Mouse (Mus musculus) frontal cortex, postnatal 36 days (tissue): Measurements from ENCODE around the gene Zzz3.

Experiments
- DNase-seq, 2 experiments: peaks; one replicate each; pipeline ENCODE4 v3.0.0; 2022; ENCODE audit warnings: low spot score in 2 of 2

Zzz3 gene

DNA sequence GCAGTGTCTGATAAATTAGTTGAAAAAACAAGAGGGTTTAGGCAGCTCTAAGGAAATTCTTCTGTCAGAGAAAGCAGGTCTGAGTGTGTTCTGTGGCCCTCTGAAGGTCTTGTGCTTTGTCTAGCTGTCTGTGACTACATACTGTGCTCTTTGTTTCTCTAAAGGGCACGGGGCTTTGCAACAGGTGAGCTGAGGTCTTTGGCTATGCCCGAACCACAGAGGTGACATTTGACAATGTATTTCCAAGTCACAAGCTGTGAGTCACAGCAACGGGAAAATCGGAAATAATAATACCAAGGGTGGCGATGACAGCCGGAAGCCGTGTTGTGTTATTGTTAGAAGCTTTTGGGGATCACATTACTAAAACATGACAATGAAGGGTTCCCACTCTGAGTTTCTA is 101.8 kb downstream of the Zzz3 start:
- DNase-seq = no peak

DNA sequence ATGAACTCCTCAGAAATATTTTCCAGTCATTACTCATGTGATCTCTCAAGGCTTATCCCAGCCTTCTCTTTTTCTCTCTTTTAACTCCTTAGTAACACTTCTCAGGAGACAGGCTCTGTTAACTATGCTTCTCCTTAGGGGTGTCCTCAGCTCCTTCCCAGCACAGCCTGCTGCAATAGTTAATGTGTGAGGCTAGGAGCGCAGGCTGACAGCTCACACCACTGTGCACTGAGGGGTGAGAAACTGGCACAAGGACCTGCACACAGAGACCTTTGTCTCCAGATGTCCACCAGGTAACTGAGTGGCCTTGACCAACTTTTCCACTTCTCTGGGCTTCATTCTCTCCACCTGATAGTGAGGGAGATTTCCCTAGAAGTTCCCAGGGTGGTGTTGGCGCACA is 102.6 kb downstream of the Zzz3 start:
- no peak for DNase-seq

DNA sequence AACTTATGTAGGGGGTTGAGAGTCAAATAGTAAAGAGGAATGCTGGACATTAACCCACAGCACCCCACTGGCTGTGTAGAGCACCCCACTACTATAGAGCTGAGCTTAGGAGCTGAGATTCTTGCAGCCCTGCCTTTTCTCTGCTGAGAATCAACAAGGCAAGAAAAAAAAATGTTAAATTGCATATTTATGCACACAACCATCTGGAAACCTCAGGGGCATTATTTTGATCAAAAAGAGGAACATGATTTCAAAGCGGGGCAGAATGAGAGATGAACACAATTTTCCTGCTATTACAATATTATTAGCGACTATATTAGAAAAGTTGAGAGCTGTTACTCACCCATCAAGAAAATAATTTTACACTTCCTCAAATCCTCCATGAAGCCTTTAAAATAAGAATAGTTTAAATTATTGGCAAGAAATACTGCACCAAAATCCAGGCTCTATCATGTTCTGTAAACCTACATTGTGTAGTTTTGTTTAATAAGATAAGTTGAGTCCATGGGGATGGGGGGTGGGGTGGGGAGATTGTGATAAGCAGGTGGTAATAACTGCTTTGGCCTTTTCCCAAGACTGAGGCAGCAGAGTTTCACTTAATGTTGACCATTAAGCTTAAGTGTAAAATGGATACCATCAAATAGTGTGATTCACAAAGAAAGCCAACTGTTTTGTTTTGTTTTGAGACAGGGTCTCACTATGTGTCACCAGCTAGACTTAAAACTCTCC is 103.9 kb downstream of the Zzz3 start:
- DNase-seq = no peak

DNA sequence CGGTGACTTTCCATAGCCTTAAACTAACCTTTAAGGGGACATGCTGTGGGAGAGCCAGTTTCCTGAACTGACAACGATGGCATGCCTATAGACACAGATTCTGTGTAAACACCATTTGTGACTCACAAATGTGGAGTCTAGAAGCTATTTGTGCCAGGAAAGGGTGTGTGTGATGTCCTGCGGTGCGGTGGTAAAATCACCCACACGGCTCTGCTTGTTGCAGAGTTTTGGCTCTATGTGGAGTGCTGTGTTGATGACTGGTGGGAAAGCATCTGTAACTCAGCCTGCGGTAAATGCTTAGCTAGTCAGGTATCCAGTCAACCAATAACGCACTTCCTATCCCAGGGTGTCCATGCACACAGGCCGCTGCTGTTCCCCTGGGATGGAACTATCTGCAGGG is 112.6 kb downstream of the Zzz3 start:
- no peak for DNase-seq

DNA sequence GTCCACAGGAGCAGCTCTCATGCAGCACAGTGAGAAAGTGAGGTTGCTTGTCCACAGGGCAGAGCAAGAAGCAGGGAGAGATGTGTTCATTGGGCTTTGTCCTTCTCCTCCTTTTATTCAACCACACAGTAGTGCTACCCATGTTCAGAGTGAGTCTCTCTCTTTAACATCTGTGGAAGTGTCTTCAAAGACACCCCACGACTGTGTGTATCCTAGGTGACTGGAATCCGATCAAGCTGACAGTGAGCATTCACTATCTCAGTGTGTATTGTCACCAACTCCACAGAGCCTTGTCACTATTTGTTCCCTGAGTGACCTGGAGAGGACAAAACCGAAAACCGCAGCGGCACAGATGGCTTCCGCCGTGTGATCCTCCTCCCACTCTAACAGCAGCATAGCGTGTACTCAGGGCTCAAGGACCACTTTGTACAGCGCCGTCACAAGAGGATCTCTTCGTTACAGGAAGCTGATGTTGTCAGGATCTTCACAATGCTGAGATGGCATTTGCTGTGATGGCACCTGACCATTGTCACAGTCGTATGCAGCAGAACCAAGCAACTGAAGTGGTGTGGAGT is 113.2 kb downstream of the Zzz3 start:
- no peak for DNase-seq

DNA sequence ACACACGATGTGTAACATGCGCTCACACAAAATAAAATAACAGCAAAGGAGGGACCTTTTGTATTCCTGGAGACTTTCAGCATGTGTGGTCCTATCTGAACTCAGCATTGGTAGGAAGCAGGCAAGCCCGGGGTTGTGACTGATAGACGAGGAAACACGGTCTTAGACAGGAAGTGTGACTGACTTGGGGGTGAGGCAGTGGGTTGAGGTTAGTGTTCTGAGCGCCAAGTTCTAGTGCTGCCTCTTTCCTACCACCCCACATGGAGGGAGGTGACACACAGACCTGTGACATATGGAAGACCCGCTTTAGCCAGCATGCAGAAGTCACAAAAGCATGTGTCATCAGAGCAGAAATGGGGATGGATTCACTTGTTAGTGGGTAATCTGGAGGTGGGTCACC is 114.0 kb downstream of the Zzz3 start:
- DNase-seq = no peak
